Mouse (Mus musculus): ENCODE measurements at regions not wholly inside any gene's neighbourhood (a gene's known extent, or its start where the extent isn't known, plus 50 kb on each side); places are given as distances from the start of the nearest gene placed in this dataset.

GRCm38 (mm10) chr19:49379646-49380045 is 1173.8 kb downstream of the Sorcs3 start:
- no peak for DNase-seq (ENCODE audit: low read depth, low spot score)

GRCm38 (mm10) chr19:49396257-49396656 is 1190.4 kb downstream of the Sorcs3 start:
- no peak for DNase-seq (ENCODE audit: low read depth, low spot score)

- no peak for DNase-seq (ENCODE audit: low read depth, low spot score)
Measured at GRCm38 (mm10) chr19:49415326-49415725, 1209.5 kb downstream of the Sorcs3 start.

GRCm38 (mm10) chr19:49423059-49423900 is 1217.5 kb downstream of the Sorcs3 start:
- no peak for DNase-seq (ENCODE audit: low read depth, low spot score)
